Mouse (Mus musculus) kidney, adult 18-20 months (tissue): ENCODE results near the gene Cbx1.

Experiments
- DNase-seq: peaks from one replicate; pipeline ENCODE4 v3.0.0; 2021

The Cbx1 gene

GRCm38 (mm10) chr11:96818128-96818710 lies 29.3 kb downstream of the Cbx1 start:
- no peak for DNase-seq

- no peak for DNase-seq
These were observed 33.0 kb downstream of the Cbx1 start for GRCm38 (mm10) chr11:96821956-96822355.

- DNase-seq: no peak
These were observed 33.9 kb downstream of the Cbx1 start for GRCm38 (mm10) chr11:96822675-96823470.

- no peak for DNase-seq
These were observed 34.5 kb downstream of the Cbx1 start for GRCm38 (mm10) chr11:96823471-96823837.

- DNase-seq: peak; percentile 86
These were observed 35.2 kb downstream of the Cbx1 start for GRCm38 (mm10) chr11:96823880-96824782.

- DNase-seq: peak; percentile 57
These were observed 36.0 kb downstream of the Cbx1 start for GRCm38 (mm10) chr11:96824783-96825495.

GRCm38 (mm10) chr11:96826481-96826880 lies 37.6 kb downstream of the Cbx1 start:
- DNase-seq: peak; percentile 46

- DNase-seq: peak; percentile 30
These were observed 38.2 kb downstream of the Cbx1 start for GRCm38 (mm10) chr11:96827062-96827581.

- no peak for DNase-seq
These were observed 39.0 kb downstream of the Cbx1 start for GRCm38 (mm10) chr11:96827917-96828316.

- no peak for DNase-seq
These were observed 40.0 kb downstream of the Cbx1 start for GRCm38 (mm10) chr11:96828881-96829280.

GRCm38 (mm10) chr11:96829403-96829812 lies 40.5 kb downstream of the Cbx1 start:
- DNase-seq: peak; percentile 88

GRCm38 (mm10) chr11:96829813-96830538 lies 41.0 kb downstream of the Cbx1 start, which contains the start of gene Nfe2l1:
Gene Nfe2l1 (minus strand): TSS chr11:96829968.
- peak; percentile 98 for DNase-seq

- no peak for DNase-seq
These were observed 41.8 kb downstream of the Cbx1 start for GRCm38 (mm10) chr11:96830539-96831216.

GRCm38 (mm10) chr11:96831516-96831915 lies 42.6 kb downstream of the Cbx1 start:
- DNase-seq: peak; percentile 59

GRCm38 (mm10) chr11:96832541-96832940 lies 43.6 kb downstream of the Cbx1 start:
- DNase-seq: no peak

- no peak for DNase-seq
These were observed 44.0 kb downstream of the Cbx1 start for GRCm38 (mm10) chr11:96832973-96833372.

- no peak for DNase-seq
These were observed 45.2 kb downstream of the Cbx1 start for GRCm38 (mm10) chr11:96834127-96834526.

- peak; percentile 24 for DNase-seq
These were observed 48.4 kb downstream of the Cbx1 start for GRCm38 (mm10) chr11:96837298-96837697.

- DNase-seq: no peak
These were observed 49.4 kb downstream of the Cbx1 start for GRCm38 (mm10) chr11:96838341-96838740.

- DNase-seq: no peak
These were observed 50.5 kb downstream of the Cbx1 start for GRCm38 (mm10) chr11:96839428-96839827.

GRCm38 (mm10) chr11:96839877-96840276 lies 51.0 kb downstream of the Cbx1 start:
- DNase-seq: no peak
